Mouse (Mus musculus) lung, embryonic 15.5 days (tissue): ENCODE data around the gene Lgmn. TPM values are rescaled to one million over a fixed set of nuclear protein-coding genes. Genes with fewer than 3 reads are reported as not detected.

ENCODE experiments used
- ATAC-seq: fragments of 200-750 bp; cut with Nextera tagmentation; 2 replicates; pipeline ENCODE4 v1.8.0; 2017; ENCODE audit warnings: moderate number of reproducible peaks, borderline replicate concordance; ENCODE audit not compliant: low FRiP score, low TSS enrichment; ENCODE audit errors: extremely low read depth
- H3K27ac ChIP-seq: fragments of 300-500 bp; sonication (generic); 2 replicates; pipeline ENCODE4 v1.5.1; 2015; ENCODE audit warnings: moderate library complexity, mild to moderate bottlenecking, inconsistent platforms
- H3K27me3 ChIP-seq: fragments of 300-500 bp; sonication (generic); 2 replicates; pipeline ENCODE4 v1.6.1; 2015; ENCODE audit warnings: inconsistent platforms
- H3K36me3 ChIP-seq: fragments of 300-500 bp; sonication (generic); 2 replicates; pipeline ENCODE4 v1.6.1; 2015; ENCODE audit warnings: inconsistent platforms
- H3K4me1 ChIP-seq: fragments of 300-500 bp; sonication (generic); 2 replicates; pipeline ENCODE4 v1.6.1; 2015; ENCODE audit warnings: inconsistent platforms
- H3K4me2 ChIP-seq: fragments of 300-500 bp; sonication (generic); 2 replicates; pipeline ENCODE4 v1.6.1; 2015; ENCODE audit warnings: inconsistent platforms, mild to moderate bottlenecking, moderate library complexity
- H3K4me3 ChIP-seq: fragments of 300-500 bp; sonication (generic); 2 replicates; pipeline ENCODE4 v1.5.1; 2015; ENCODE audit warnings: mild to moderate bottlenecking, inconsistent platforms
- H3K9ac ChIP-seq: fragments of 300-500 bp; sonication (generic); 2 replicates; pipeline ENCODE4 v1.6.1; 2015; ENCODE audit warnings: inconsistent platforms
- H3K9me3 ChIP-seq: fragments of 300-500 bp; sonication (generic); 2 replicates; pipeline ENCODE4 v1.6.1; 2016; ENCODE audit warnings: inconsistent platforms
- WGBS: fragments of 180-500 bp; shearing (Covaris S2); methylation state at CpG from one replicate; pipeline ENCODE4 v1.1.7; 2015; 5-methylcytosine and 5-hydroxymethylcytosine counted together
- polyA plus RNA-seq: library from polyadenylated mRNA; unstranded; fragments of >200 nt; fragmentation: Nextera tagmentation; extraction: Ambion mirVana; gene quantifications from 2 replicates; pipeline ENCODE4 v1.2.1, GENCODE M21; 2015

Lgmn gene
- polyA plus RNA-seq, 1 experiment from 2014 or later, result 127 TPM

GRCm38 (mm10) chr12:102387219-102387917, 52.2 kb downstream of the Lgmn start:
- ATAC-seq, result peak; percentile 51
- Histone ChIP-seq H3K4me1 (no peaks in the 10 kb centered on the region), H3K27ac (no peak overlapping the region), H3K4me2 (no peak overlapping the region), H3K4me3 (no peak overlapping the region), H3K9ac (no peak overlapping the region), H3K9me3 (no peaks in the 10 kb centered on the region), H3K27me3 (no peaks in the 10 kb centered on the region), H3K36me3 (peaks cover 28% of the 10 kb centered on the region)
- 55% methylated on average over 16 of the region's 16 CpGs for WGBS

- ATAC-seq, result no peak
- H3K4me1 ChIP-seq, result no peaks in the 10 kb centered on the region
- H3K4me3 ChIP-seq, result no peak overlapping the region
- H3K9me3 ChIP-seq, result no peaks in the 10 kb centered on the region
- H3K9ac ChIP-seq, result no peak overlapping the region
- no peaks in the 10 kb centered on the region for H3K27me3 ChIP-seq
- H3K27ac ChIP-seq, result no peak overlapping the region
- 24% methylated on average over 3 of the region's 3 CpGs for WGBS
- H3K36me3 ChIP-seq, result peaks cover 25% of the 10 kb centered on the region
- H3K4me2 ChIP-seq, result no peak overlapping the region
Measured at GRCm38 (mm10) chr12:102384819-102385218, 54.8 kb downstream of the Lgmn start.

- Histone ChIP-seq H3K36me3 (peaks cover 22% of the 10 kb centered on the region), H3K9me3 (no peaks in the 10 kb centered on the region), H3K9ac (no peak overlapping the region), H3K27ac (no peak overlapping the region), H3K4me2 (no peak overlapping the region), H3K4me3 (no peak overlapping the region), H3K4me1 (no peaks in the 10 kb centered on the region), H3K27me3 (no peaks in the 10 kb centered on the region)
- no peak for ATAC-seq
- 87% methylated on average over 9 of the region's 9 CpGs for WGBS
Measured at GRCm38 (mm10) chr12:102383288-102383687, 56.3 kb downstream of the Lgmn start.

DNA sequence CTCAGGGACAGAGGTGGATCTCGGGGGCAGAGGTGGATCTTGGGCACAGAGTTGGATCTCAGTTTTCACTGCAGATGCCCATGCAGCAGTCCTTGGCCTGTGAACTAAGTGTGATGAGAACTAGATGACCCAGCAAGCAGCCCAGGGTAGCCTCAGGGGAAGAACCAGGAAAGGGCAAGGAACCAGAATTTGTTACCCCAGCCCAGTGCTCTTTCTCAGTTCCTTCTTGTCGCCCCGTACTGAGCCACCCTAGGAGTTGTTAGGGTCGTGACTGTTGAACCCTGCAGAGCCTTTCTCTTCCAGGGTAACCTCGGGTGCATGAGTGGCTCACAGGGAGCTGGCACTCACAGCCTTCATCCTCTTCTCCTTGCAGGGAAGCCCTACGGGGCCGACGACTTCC, 57.4 kb downstream of the Lgmn start:
- WGBS, result 78% methylated on average over 8 of the region's 8 CpGs
- ATAC-seq, result no peak
- H3K4me1 ChIP-seq, result no peaks in the 10 kb centered on the region
- H3K9ac ChIP-seq, result no peak overlapping the region
- no peak overlapping the region for H3K4me3 ChIP-seq
- H3K4me2 ChIP-seq, result no peak overlapping the region
- peaks cover 22% of the 10 kb centered on the region for H3K36me3 ChIP-seq
- H3K27ac ChIP-seq, result no peak overlapping the region
- no peaks in the 10 kb centered on the region for H3K9me3 ChIP-seq
- no peaks in the 10 kb centered on the region for H3K27me3 ChIP-seq

GRCm38 (mm10) chr12:102372322-102372721, 67.3 kb downstream of the Lgmn start:
- no peaks in the 10 kb centered on the region for H3K9me3 ChIP-seq
- H3K27me3 ChIP-seq, result no peaks in the 10 kb centered on the region
- peaks cover 26% of the 10 kb centered on the region; the same call in 1 of the 2 replicates for H3K36me3 ChIP-seq
- H3K4me1 ChIP-seq, result peaks cover 15% of the 10 kb centered on the region
- no peak overlapping the region for H3K27ac ChIP-seq
- 65% methylated on average over 3 of the region's 3 CpGs for WGBS
- H3K4me2 ChIP-seq, result no peak overlapping the region
- ATAC-seq, result no peak
- no peak overlapping the region for H3K4me3 ChIP-seq
- no peak overlapping the region for H3K9ac ChIP-seq

GRCm38 (mm10) chr12:102370931-102371500, 68.6 kb downstream of the Lgmn start:
- Histone ChIP-seq H3K9ac (no peak overlapping the region), H3K27ac (no peak overlapping the region), H3K27me3 (no peaks in the 10 kb centered on the region), H3K9me3 (no peaks in the 10 kb centered on the region), H3K4me1 (peaks cover 15% of the 10 kb centered on the region), H3K4me2 (no peak overlapping the region), H3K4me3 (no peak overlapping the region), H3K36me3 (peaks cover 26% of the 10 kb centered on the region; the same call in 1 of the 2 replicates)
- WGBS, result 75% methylated on average over 4 of the region's 4 CpGs
- no peak for ATAC-seq

DNA sequence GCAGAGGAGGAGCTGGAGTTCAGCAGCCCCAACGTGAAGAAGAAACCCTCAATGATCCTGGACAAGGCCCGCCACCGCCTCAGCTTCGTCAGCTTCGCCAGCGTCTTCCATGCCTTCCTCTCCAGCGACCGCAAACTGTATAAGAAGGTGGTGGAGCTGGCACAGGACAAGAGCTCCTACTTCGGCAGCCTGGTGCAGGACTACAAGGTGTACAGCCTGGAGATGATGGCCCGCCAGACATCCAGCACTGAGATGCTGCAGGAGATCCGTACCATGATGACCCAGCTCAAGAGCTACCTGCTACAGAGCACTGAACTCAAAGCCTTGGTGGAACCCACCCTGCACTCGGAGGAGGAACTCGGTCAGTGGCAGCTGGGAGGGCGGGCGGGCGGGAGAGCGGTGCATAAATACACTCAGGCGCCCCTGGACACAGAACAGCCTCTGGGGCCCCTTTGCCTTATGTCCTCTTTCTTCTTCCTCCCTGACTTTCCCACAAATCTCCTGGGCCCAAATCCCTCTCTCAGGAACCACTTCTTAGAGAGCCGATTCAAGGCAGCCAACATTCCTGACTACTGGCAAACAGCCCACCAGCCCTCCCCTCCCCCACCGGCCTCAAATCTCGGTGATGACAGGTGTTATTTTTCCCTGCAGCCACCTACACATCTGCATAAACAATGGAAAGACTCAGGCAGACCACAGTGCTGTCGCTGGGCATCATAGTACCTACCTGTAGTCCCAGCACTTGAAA, 70.0 kb downstream of the Lgmn start:
- H3K9ac ChIP-seq, result no peak overlapping the region
- no peak overlapping the region for H3K4me2 ChIP-seq
- H3K27ac ChIP-seq, result no peak overlapping the region
- H3K4me3 ChIP-seq, result no peak overlapping the region
- H3K9me3 ChIP-seq, result no peaks in the 10 kb centered on the region
- peaks cover 15% of the 10 kb centered on the region for H3K4me1 ChIP-seq
- no peaks in the 10 kb centered on the region for H3K27me3 ChIP-seq
- WGBS, result 60% methylated on average over 22 of the region's 22 CpGs
- peaks cover 25% of the 10 kb centered on the region; the same call in 1 of the 2 replicates for H3K36me3 ChIP-seq
- ATAC-seq, result no peak

DNA sequence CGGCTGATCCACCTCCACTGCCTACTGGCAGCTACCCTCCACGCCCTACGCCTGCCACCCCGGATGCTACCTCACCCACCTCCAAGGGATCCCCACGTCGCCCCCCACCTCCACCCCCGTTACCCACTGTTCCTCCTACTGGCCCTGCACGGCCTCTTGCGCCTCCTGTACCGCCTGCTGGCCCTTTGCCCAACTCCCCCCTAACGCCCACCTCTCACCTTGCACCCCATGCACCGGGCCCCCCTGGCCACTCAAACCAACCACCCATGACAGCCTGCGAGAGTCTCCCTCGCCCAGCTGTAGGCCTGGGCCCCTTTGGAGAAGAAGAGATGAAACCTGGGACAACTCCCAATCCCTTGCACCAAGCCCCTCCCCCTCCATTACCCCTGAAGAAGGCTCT, 71.1 kb downstream of the Lgmn start:
- no peak overlapping the region for H3K4me3 ChIP-seq
- WGBS, result 82% methylated on average over 14 of the region's 14 CpGs
- H3K4me2 ChIP-seq, result no peak overlapping the region
- no peak overlapping the region for H3K27ac ChIP-seq
- H3K4me1 ChIP-seq, result peaks cover 15% of the 10 kb centered on the region
- no peaks in the 10 kb centered on the region for H3K9me3 ChIP-seq
- 0 out of 2 replicates have a peak, but pooled peaks have one; percentile 47 for ATAC-seq
- peaks cover 17% of the 10 kb centered on the region; the same call in 1 of the 2 replicates for H3K36me3 ChIP-seq
- H3K9ac ChIP-seq, result no peak overlapping the region
- H3K27me3 ChIP-seq, result no peaks in the 10 kb centered on the region

DNA sequence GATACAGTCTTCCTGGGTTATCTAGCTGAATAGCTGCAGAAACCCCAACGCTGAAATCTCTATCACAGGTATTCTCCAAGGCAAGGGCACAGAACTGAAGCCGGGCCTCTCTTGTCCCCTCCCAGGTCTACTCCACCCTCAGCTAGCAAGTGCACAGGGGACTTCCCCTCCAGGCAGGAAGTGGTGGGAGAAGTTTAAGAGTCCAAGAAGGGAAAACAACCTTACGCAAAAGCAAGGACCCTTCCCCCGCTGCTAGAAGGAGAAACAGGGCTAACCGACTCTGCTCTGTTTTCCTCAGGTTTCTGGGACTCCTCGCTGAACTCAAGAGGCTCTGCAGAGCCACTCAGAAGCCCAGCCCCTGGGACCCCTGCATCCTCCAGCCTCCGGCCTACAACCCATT, 71.5 kb downstream of the Lgmn start:
- no peak overlapping the region for H3K9ac ChIP-seq
- no peak for ATAC-seq
- no peak overlapping the region for H3K27ac ChIP-seq
- no peak overlapping the region for H3K4me3 ChIP-seq
- no peaks in the 10 kb centered on the region for H3K27me3 ChIP-seq
- peaks cover 13% of the 10 kb centered on the region; the same call in 1 of the 2 replicates for H3K36me3 ChIP-seq
- WGBS, result 66% methylated on average over 7 of the region's 7 CpGs
- no peaks in the 10 kb centered on the region for H3K9me3 ChIP-seq
- H3K4me1 ChIP-seq, result peaks cover 15% of the 10 kb centered on the region
- H3K4me2 ChIP-seq, result no peak overlapping the region

- ATAC-seq, result no peak
- Histone ChIP-seq H3K4me1 (peaks cover 15% of the 10 kb centered on the region), H3K9me3 (no peaks in the 10 kb centered on the region), H3K4me3 (no peak overlapping the region), H3K9ac (no peak overlapping the region), H3K4me2 (no peak overlapping the region), H3K27ac (no peak overlapping the region), H3K27me3 (no peaks in the 10 kb centered on the region), H3K36me3 (peaks cover 13% of the 10 kb centered on the region; the same call in 1 of the 2 replicates)
- WGBS, result 72% methylated on average over 3 of the region's 3 CpGs
Measured at GRCm38 (mm10) chr12:102367075-102367474, 72.5 kb downstream of the Lgmn start.

GRCm38 (mm10) chr12:102366126-102366816, 73.3 kb downstream of the Lgmn start:
- no peak overlapping the region for H3K4me3 ChIP-seq
- no peaks in the 10 kb centered on the region for H3K9me3 ChIP-seq
- peaks cover 15% of the 10 kb centered on the region for H3K4me1 ChIP-seq
- H3K36me3 ChIP-seq, result peaks cover 19% of the 10 kb centered on the region; the same call in 1 of the 2 replicates
- no peak overlapping the region for H3K9ac ChIP-seq
- WGBS, result 91% methylated on average over 9 of the region's 9 CpGs
- H3K4me2 ChIP-seq, result no peak overlapping the region
- no peak for ATAC-seq
- no peaks in the 10 kb centered on the region for H3K27me3 ChIP-seq
- no peak overlapping the region for H3K27ac ChIP-seq
